Mouse (Mus musculus) embryo, embryonic 10.5 days (tissue): ENCODE results near the gene Cd300lf.

Experiments used
- DNase-seq: peaks from one replicate; pipeline ENCODE4 v3.0.0-alpha.2; 2015; ENCODE audit warnings: low spot score

Gene Cd300lf

GRCm38 (mm10) chr11:115133800-115134199, at the start of gene Cd300lf:
Cd300lf (minus strand) TSS chr11:115133992.
- DNase-seq: no peak

DNA sequence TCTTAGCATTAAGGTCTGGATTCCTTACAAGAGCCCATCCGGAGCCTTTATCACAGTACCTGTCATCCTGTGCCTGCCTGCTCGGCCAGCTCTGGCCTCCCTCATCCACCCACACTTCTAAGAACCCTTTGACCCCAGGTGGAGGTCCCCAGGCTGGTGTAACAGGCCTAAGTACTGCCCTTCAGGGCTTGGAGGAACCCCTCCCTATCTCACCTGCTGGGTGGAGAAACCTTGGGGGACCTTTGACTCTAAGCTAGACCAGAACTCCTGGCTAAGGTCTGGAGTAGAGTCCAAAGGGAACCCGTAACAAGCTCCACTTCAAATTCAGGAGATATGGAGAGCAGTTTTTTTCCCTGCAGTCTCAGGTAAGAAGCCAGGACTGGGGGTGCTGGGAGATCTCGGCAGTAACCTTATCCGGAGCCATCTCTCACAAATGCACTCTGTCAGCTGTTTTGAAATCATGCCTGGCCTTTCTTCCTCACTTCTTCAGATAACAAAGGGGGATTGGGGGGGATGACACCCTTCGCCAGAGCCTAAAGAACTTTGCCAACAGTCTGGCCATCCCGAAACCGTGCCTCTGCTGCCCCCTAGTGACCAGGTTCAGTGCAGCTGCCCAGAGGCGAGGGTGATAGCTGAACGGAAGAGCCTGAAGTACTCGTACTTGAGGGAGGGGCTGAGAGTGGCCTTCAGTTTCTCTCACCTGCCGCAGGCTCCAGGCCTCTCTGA, 48.3 kb upstream of the Cd300lf start:
- peak; percentile 88 for DNase-seq

DNA sequence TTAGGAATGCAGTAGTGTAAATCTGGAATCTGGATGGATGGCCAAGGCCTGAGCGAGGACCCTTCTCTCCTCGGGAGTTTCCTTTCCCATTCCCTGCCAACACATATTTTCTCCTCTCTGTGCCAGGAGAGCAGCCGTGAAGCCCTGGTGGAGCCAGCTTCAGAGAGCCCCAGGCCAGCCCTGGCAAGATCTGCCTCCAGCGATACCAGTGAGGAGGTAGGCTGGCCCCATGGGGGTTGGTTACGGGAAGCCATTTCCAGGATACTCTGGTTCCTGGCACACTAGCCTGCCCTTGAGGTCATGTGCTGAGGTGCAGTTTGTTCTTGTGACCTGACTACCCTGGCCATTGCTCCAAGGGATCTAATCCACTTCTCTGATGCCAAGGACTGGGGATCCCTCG, 46.1 kb upstream of the Cd300lf start:
- no peak for DNase-seq

DNA sequence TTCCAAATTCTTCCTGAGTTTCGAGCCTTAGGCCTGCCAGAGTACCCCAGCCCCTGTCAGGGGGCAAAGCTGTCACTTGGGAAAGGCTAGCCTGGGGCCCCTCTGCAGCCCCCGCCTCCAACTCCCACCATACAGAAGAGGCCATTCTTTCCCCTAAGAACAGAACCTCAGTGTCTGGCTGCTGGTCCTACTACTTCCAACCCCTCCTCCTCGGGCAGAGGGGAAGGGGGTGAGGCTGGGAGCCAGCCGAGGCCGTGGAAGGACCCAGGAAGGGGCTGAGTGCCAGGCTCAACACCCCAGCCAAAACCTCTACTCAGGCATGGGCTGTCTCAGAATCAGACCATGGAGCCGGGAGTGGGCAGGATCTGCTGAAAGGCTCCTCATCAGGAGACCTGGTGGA, 45.4 kb upstream of the Cd300lf start:
- no peak for DNase-seq

DNA sequence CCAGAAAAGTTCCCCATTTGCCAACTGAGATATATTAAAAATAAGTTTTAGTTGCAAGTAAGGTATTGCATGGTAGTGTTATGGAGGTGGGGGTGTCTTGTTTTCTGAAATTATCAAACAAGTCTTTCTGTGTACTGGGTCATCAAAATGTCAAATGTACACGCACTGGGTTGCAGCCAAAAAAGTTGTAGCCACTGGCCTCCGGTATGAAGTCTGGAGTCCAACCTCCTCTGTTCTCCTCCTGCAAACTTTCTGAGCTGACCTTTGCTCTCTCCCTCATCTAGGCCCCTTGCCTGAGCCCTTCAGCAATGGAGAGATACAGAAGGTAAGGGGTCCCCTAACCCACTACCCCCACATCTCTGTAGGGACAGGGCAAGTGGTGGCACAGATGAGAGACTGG, 45.0 kb upstream of the Cd300lf start:
- no peak for DNase-seq

DNA sequence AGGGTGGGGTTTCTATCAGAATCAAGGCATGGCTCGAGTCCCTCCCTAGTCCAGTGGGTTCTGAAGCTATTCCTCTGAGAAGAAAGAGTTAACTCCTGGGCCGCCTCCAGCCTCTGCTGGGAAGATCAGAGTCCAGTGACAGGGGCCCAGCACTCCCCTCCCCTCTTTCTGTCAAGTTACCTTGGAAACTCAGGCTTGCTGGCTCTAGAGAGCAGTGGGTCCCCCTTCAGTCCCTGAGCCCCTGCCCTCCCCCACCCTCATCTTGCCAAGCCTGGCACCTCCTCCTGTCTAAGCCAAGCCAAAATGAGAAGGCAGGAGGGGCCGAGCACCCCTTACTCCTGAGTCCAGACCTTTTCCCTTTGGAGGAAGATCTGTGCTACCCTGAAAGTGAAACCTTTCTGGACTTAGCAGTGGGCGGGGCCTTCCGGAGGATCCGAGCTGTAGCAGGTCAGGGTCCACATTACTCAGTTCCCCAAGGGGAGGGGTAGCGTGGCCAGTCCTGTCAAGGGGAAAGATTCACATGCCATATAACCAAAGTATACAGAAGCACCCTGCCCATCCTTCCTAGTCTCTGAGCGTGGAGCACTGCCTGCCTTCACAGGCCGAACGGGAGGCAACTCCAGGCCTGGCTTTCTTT, 43.9 kb upstream of the Cd300lf start:
- DNase-seq: no peak

- DNase-seq: no peak
Measured at GRCm38 (mm10) chr11:115176399-115177190, 42.8 kb upstream of the Cd300lf start.

DNA sequence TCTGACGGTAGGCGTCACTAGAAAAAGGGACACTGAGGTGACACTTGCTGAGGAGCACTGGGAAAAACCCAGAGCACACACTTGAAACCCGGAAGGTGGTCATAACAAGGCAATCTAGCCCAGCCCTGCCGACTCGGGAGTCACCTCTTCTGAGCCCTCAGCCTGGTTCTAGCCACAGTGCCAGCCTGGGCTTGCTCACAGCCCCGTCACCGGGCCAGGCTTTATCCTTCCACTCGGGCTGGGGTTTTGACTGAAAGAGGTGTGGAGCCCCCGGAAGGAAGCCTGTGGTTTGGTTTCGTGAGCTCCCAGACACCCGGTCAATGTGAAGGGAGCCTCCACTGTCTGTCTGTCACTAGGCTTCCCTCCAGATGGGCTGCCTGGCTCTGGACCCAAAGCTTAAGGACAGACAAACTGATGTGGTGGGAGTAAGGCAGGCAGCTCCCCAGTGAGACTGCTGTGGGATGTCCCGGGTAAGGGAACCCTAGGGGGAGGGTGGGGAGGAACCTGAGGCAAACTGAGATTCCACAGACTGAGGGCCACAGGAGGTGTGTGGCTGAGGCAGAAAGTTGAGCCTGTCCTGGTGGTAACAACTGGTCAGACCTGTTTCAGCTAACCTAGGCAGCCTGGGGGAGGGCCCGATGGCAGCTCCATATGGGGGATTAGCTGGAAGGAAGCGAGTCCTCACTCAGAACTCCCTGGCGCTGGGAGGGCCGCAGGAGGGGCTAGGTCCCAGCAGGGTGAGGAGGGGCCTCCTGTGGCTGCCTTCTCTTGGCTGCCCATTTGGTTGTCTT, 40.0 kb upstream of the Cd300lf start:
- DNase-seq: no peak

DNA sequence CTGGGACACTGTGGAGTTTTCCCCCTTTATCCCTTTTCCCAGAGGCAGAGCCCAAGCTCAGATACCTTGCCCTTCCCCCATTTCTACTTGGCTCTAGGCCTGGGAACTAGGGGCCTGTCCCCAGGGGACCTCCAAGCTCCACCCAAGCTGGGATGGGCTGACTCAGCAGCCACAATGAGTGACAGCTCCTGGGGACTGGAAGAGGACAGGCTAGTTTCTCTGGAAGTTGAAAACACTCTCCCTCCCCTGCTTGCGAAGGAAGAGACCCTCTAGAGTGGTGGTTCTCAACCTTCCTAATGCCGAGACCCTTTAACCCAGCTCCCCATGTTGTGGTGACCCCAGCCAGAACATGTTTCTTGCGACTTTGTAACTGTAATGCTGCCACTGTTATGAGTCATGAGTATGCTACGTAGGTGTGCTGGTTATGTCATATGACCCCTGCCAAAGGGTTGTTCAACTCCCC, 39.1 kb upstream of the Cd300lf start:
- peak; percentile 60 for DNase-seq

- no peak for DNase-seq
Measured at GRCm38 (mm10) chr11:115171125-115171524, 37.3 kb upstream of the Cd300lf start.

DNA sequence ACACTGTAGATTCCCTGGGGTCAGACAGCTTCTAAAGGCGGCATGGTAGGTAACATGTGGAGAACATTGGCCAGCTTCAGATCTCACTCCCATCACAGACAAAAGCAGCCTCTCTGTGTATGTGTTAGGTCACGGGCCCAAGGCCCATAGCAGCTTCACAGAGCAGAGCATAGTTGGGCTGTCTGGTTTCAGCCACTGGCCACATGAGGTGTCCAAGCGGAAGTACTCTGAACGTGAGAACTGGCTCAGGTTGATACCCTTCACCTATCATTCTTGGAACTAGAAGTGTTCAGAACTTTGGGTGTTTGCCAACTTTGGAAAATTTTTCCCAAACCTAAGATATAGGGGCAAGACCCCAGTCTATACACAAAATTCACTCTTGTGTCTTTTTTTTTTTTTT, 35.6 kb upstream of the Cd300lf start:
- DNase-seq: no peak

DNA sequence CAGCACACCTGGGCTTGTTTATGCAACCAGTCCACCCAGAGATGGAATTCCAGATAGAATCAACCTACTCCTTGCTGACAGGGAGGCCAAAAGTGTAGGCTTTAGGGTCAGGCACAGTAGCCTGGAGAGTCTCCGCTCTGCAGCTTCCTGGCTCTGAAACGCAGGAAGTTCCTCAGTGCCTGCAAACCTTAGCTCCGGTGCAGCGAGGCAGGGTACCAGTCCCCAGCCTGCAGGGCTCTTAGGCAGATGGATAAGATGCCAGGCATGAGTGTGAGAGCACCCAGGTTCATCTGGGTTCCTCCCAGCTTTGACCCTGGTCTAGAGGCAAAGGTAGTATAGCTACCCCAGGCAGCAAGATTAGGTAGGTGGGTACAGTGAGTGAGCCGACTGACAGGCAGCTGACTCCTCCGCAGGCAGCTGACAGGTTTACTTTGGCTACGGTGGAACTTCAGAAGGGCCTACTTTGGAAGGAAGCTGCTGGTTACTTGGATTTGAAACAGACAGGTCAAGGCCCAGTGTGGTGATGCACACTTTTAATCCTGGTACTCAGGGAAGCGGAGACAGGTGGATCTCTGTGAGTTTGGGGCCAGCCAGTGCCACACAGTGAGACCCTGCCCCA, 33.9 kb upstream of the Cd300lf start:
- DNase-seq: no peak

DNA sequence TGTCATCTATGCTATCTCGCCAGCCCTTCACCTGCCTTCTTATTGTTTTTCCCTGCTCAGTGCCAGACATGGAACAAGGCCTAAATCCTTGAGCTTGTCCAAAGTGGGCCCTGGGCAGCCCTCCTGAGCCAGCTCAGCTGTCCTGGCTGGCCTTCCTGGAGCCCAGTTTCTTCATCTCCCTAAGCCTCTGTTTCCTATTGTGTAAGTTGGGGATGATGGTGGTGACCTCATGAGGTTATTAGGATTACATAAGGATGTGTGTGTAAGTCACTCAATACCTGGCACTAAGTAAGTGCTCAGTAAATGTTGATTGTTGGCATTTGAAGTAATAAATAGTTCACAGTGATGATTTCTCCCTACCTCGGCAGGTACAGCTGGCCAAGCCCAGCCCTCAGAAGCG, 33.0 kb upstream of the Cd300lf start:
- no peak for DNase-seq

DNA sequence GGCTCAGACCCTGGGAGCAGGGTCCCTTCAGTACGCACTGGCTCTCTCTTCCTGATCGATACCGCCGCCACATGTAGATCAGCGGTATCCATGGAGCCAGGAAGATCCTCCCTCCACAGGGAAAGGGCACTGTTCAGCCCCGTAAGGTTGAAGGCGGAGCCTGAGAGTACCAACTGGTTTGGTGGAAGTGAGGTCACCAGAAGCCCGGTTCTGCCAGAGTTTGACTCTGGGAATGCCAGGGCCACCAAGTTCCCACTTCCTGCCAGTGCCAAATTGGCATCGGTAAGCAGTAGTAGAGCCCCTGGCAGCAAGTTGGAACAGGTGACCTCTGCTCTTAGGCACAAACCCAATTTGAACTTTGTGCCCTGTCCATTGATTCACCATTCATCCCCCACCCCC, 31.2 kb upstream of the Cd300lf start:
- DNase-seq: no peak

DNA sequence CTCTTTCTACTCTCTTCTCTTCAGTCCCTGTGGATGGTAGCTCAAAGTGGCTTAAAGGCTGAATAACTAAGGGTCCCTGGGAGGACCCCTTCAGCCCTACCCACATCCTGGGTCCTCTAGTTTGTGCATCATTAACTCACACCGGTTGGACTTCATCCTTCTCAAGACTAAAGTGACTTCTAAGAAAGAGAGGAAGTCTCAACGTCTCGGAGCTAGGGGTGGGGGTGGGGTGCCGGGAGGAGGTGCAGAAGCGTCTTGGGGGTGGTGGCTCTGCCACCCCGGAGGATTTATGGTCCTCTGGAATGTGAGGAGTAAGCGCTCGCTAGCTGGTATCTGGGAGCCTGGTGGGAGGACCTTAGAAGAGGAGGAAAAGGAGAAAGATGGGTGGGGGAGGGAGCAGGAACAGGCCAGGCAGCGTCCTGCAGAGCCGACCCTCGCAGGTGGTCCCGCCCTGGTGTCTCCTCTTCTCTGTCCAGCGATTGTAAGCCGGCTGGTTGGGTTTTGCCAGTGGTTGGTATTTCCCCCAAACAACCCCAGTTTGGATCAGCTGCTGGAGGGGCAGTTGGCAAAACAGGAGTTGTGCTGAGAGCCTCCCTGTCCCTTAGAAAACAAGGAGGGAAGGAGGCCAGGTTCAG, 30.7 kb upstream of the Cd300lf start:
- peak; percentile 60 for DNase-seq

DNA sequence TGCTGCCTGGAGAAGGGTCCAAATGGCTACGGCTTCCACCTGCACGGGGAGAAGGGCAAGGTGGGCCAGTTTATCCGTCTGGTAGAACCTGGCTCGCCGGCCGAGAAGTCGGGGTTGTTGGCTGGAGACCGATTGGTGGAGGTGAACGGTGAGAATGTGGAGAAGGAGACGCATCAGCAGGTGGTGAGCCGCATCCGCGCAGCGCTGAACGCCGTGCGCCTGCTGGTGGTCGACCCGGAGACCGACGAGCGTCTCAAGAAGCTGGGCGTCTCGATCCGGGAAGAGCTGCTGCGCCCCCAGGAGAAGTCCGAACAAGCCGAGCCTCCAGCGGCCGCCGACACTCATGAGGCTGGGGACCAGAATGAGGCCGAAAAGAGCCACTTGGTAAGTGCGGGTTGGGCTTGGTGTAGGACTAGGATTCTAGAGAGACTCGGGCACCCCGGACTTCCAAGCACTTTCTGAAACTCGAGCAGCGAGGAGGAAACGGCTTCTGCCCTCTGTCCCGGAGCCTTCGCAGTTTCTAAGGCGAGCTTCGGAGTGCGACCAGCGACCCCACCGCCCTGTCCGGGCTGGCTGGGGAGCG, 29.9 kb upstream of the Cd300lf start:
- DNase-seq: peak; percentile 71

- DNase-seq: peak; percentile 99
Measured at GRCm38 (mm10) chr11:115162832-115163480, 29.2 kb upstream of the Cd300lf start, which contains the start of gene Slc9a3r1. Slc9a3r1 (plus strand) TSS chr11:115163341.

GRCm38 (mm10) chr11:115162205-115162601, 28.4 kb upstream of the Cd300lf start:
- no peak for DNase-seq

GRCm38 (mm10) chr11:115161578-115162204, 27.9 kb upstream of the Cd300lf start:
- DNase-seq: no peak
